In the genomic region with DNA sequence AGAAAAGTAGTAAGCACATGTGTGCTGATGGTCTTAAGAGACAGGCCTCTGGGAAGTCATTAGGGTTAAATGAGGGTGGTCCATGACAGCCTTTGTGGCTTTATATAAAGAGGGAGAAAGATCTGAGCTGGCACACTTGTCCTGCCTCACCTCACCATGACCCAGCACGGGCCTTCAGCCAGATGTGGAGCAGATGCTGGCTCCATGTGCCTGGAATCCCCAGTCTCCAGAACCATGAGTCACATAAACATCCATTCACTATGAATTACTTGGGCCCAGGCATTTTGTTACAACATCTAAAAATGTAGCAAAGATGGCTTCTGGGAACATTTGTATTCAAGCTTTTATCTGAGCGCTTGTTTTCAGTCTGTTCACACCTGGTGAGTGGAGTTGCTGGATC, we compare ENCODE assay signal across 20 mouse cellular contexts.
A peak's percentile ranks its signal among the peaks of the same experiment; 100 is the strongest.
DNase-seq lines count a peak whose midpoint lies in the region; TF ChIP-seq lines count a peak whose summit lies in the region.
"Had no signal": no experiment of that assay in that cellular context is flagged by ENCODE, and none has a peak within 500 bp of the region (broad histone marks: within the 10 kb centered on the region; RNA-seq: fewer than 3 reads in every experiment).

No protein-coding gene starts in this region.

- no peak overlapping the region for H3K4me3 ChIP-seq in layer of hippocampus, adult 2 months
- H3K4me3 ChIP-seq: embryonic facial prominence, embryonic 13.5 days; embryonic facial prominence, embryonic 15.5 days; erythroblast, embryonic 14.5 days; forebrain, embryonic 10.5 days; forebrain, embryonic 12.5 days had no signal

- H3K27ac ChIP-seq in layer of hippocampus, adult 2 months = no peak overlapping the region
- H3K27ac ChIP-seq: embryonic facial prominence, embryonic 13.5 days; embryonic facial prominence, embryonic 15.5 days; forebrain, embryonic 10.5 days; forebrain, embryonic 12.5 days had no signal

- peak; percentile 49 for DNase-seq in testis, postnatal 14 days (ENCODE audit: low spot score)
- no peak for DNase-seq in testis, postnatal 10 days (ENCODE audit: low spot score)
- DNase-seq in NIH3T3 (ENCODE audit: low read depth) = peak; percentile 89
- DNase-seq in layer of hippocampus, adult 2 months (ENCODE audit: low spot score in 2 of 2) = no peak
- DNase-seq in cerebellum, adult 11-12 months = no peak
- DNase-seq: adrenal gland, adult 2 months; adrenal gland, postnatal 10 days; adrenal gland, postnatal 36 days; B cell, adult 2 months; cerebellum, adult 18-20 months; cerebellum, adult 8-10 months; cerebellum, adult 9-11 months; cerebellum, postnatal 14 days; cerebellum, postnatal 36 days; embryo, embryonic 11 days had no signal

- TF ChIP-seq CTCF in layer of hippocampus, adult 2 months (conservative IDR thresholded peaks at IDR 0.05) = no peak

Comparison
In these comparisons a context has a peak if more than half of its experiments do, and no peak if none do; other contexts are left out.
1. DNase-seq: peak in testis, postnatal 14 days (single experiment) and NIH3T3 (single experiment); none in testis, postnatal 10 days (single experiment), layer of hippocampus, adult 2 months (0 of 2) and cerebellum, adult 11-12 months (single experiment).